Comparison of ENCODE assay signal across 7 mouse cellular contexts in genomic region chr6:134829786-134830700, GRCm38 (mm10). TPM values are rescaled to one million over a fixed set of nuclear protein-coding genes. Genes with fewer than 3 reads are reported as not detected.
DNase-seq lines count a peak whose midpoint lies in the region; ATAC-seq lines count a peak whose summit lies in the region.

Gene Crebl2 (plus strand): TSS chr6:134830154.

- WGBS in intestine, embryonic 15.5 days: under 1% methylated on average over 55 of the region's 58 CpGs
- under 1% methylated on average over 57 of the region's 58 CpGs for WGBS in midbrain, embryonic 10.5 days

- H3K4me3 ChIP-seq in intestine, embryonic 15.5 days (replicated peaks): peak within 1 kb of the TSS; percentile 66
- peak within 1 kb of the TSS; percentile 79 for H3K4me3 ChIP-seq in midbrain, embryonic 10.5 days

- H3K4me2 ChIP-seq in intestine, embryonic 15.5 days (replicated peaks): peak within 1 kb of the TSS; percentile 61

- peak within 1 kb of the TSS; percentile 95 for H3K27ac ChIP-seq in intestine, embryonic 15.5 days
- H3K27ac ChIP-seq in midbrain, embryonic 10.5 days (replicated peaks): peak within 1 kb of the TSS; percentile 84

- H3K27me3 ChIP-seq in intestine, embryonic 15.5 days (replicated peaks): no peaks in the 10 kb centered on the region
- peaks cover 5% of the 10 kb centered on the region; the same call in 1 of the 2 replicates for H3K27me3 ChIP-seq in midbrain, embryonic 10.5 days (ENCODE audit: low read depth, poor library complexity, severe bottlenecking)

- no peaks in the 10 kb centered on the region for H3K9me3 ChIP-seq in intestine, embryonic 15.5 days
- no peaks in the 10 kb centered on the region for H3K9me3 ChIP-seq in midbrain, embryonic 10.5 days (replicated peaks)

- peaks cover 5% of the 10 kb centered on the region; the same call in 1 of the 2 replicates for H3K4me1 ChIP-seq in intestine, embryonic 15.5 days (replicated peaks)
- H3K4me1 ChIP-seq in midbrain, embryonic 10.5 days: peaks cover 17% of the 10 kb centered on the region

- H3K36me3 ChIP-seq in intestine, embryonic 15.5 days: no peaks in the 10 kb centered on the region
- no peaks in the 10 kb centered on the region for H3K36me3 ChIP-seq in midbrain, embryonic 10.5 days

- ATAC-seq in intestine, embryonic 15.5 days: peak; percentile 97

- peak; percentile 100 for DNase-seq in adrenal gland, adult 2 months
- DNase-seq in embryo, embryonic 11.5 days (ENCODE audit: low read depth, low spot score): peak; percentile 98
- DNase-seq in gastrocnemius, postnatal 36 days: peak; percentile 100
- peak; percentile 100 for DNase-seq in left cerebral cortex, postnatal 25 days (ENCODE audit: low spot score in 2 of 2)
- DNase-seq in midbrain, embryonic 10.5 days (ENCODE audit: low spot score): peak; percentile 98
- DNase-seq in right cerebral cortex, postnatal 4 days: peak; percentile 100

- intact Hi-C loops in gastrocnemius, postnatal 36 days (cut with DNase I): no loop called here
- intact Hi-C loops in left cerebral cortex, postnatal 25 days (cut with DNase I): loop anchor here (2.0 kb wide), 1 partner anchor 37 kb away; the partner anchor contains the start of gene Dusp16

- H3K9ac ChIP-seq in intestine, embryonic 15.5 days: peak within 1 kb of the TSS; percentile 59

RNA-seq across cellular contexts. Expression of gene Crebl2, which starts in this region (rescaled TPM):
- 10 to 100 TPM; 24.3 to 42.2 TPM for total RNA-seq in adrenal gland, adult 2 months (2021)
- 6.2 and 6.6 TPM in 2 replicates for polyA plus RNA-seq in adrenal gland, adult 2 months (2012; rRNA removed)
- total RNA-seq in gastrocnemius, postnatal 36 days (2021): 1 to 10 TPM; 6.7 to 8.3 TPM
- polyA plus RNA-seq in intestine, embryonic 15.5 days (2015; fragmentation: Nextera tagmentation; extraction: Ambion mirVana): 3.6 and 3.7 TPM in 2 replicates
- total RNA-seq in left cerebral cortex, postnatal 25 days (2021): 10 to 100 TPM; 29.9 to 32.9 TPM
- 1.0 and 1.3 TPM in 2 replicates for polyA plus RNA-seq in midbrain, embryonic 10.5 days (2016; fragmentation: Nextera tagmentation; extraction: Ambion mirVana)

Comparison
In these comparisons a context has a peak if more than half of its experiments do, and no peak if none do; other contexts are left out.
1. Peak in every context shown above with its lines: DNase-seq, ATAC-seq, H3K4me3 ChIP-seq and H3K27ac ChIP-seq.